Mouse (Mus musculus): ENCODE data around the gene Taar8a. TPM values are rescaled to one million over a fixed set of nuclear protein-coding genes. Genes with fewer than 3 reads are reported as not detected.

The Taar8a gene
- total RNA-seq (2023; ENCODE audit: inconsistent age): not detected in 4 replicates

GRCm38 (mm10) chr10:24076200-24076599, at the start of gene Taar8a:
Taar8a (plus strand) TSS chr10:24076500.

GRCm38 (mm10) chr10:24026922-24027321, 49.4 kb upstream of the Taar8a start, which contains the start of gene Taar7d:
Taar7d (plus strand) TSS chr10:24027222.

GRCm38 (mm10) chr10:24037314-24037713, 39.0 kb upstream of the Taar8a start, which contains the start of gene Taar7e:
Taar7e (plus strand) TSS chr10:24037614.

GRCm38 (mm10) chr10:24049210-24049609, 27.1 kb upstream of the Taar8a start, which contains the start of gene Taar7f:
Taar7f (plus strand) TSS chr10:24049510.

GRCm38 (mm10) chr10:24092194-24092593, 15.9 kb downstream of the Taar8a start, which contains the start of gene Taar8b:
Taar8b (minus strand) TSS chr10:24092294.

GRCm38 (mm10) chr10:24101812-24102211, 25.5 kb downstream of the Taar8a start, which contains the start of gene Taar8c:
Taar8c (minus strand) TSS chr10:24101912.

GRCm38 (mm10) chr10:24109434-24109833, 33.1 kb downstream of the Taar8a start, which contains the start of gene Taar9:
Taar9 (minus strand) TSS chr10:24109534.

Other genes with a start within 250 kb of the Taar8a start
- not detected in 4 replicates for gene Vnn3, start 225.0 kb upstream of the Taar8a start, total RNA-seq (2023; ENCODE audit: inconsistent age)
- not detected in 4 replicates for gene Vnn1, start 181.8 kb upstream of the Taar8a start, total RNA-seq (2023; ENCODE audit: inconsistent age)
- gene Taar1, start 156.1 kb upstream of the Taar8a start, total RNA-seq (2023; ENCODE audit: inconsistent age): not detected in 4 replicates
- not detected in 4 replicates for gene Taar2, start 137.9 kb upstream of the Taar8a start, total RNA-seq (2023; ENCODE audit: inconsistent age)
- not detected in 4 replicates for gene Taar3, start 126.9 kb upstream of the Taar8a start, total RNA-seq (2023; ENCODE audit: inconsistent age)
- gene Taar4, start 116.0 kb upstream of the Taar8a start, total RNA-seq (2023; ENCODE audit: inconsistent age): not detected in 4 replicates
- gene Taar5, start 105.8 kb upstream of the Taar8a start, total RNA-seq (2023; ENCODE audit: inconsistent age): not detected in 4 replicates
- not detected in 4 replicates for gene Taar6, start 90.9 kb upstream of the Taar8a start, total RNA-seq (2023; ENCODE audit: inconsistent age)
- not detected in 4 replicates for gene Taar7a, start 83.0 kb upstream of the Taar8a start, total RNA-seq (2023; ENCODE audit: inconsistent age)
- not detected in 4 replicates for gene Taar7b, start 76.6 kb upstream of the Taar8a start, total RNA-seq (2023; ENCODE audit: inconsistent age)
- gene Taar7d, start 49.3 kb upstream of the Taar8a start, total RNA-seq (2023; ENCODE audit: inconsistent age): not detected in 4 replicates
- not detected in 4 replicates for gene Taar7e, start 38.9 kb upstream of the Taar8a start, total RNA-seq (2023; ENCODE audit: inconsistent age)
- gene Taar7f, start 27.0 kb upstream of the Taar8a start, total RNA-seq (2023; ENCODE audit: inconsistent age): not detected in 4 replicates
- not detected in 4 replicates for gene Taar8b, start 15.8 kb downstream of the Taar8a start, total RNA-seq (2023; ENCODE audit: inconsistent age)
- not detected in 4 replicates for gene Taar8c, start 25.4 kb downstream of the Taar8a start, total RNA-seq (2023; ENCODE audit: inconsistent age)
- not detected in 4 replicates for gene Taar9, start 33.0 kb downstream of the Taar8a start, total RNA-seq (2023; ENCODE audit: inconsistent age)
- 112 to 120 TPM (median 116 TPM) in 4 replicates for gene Stx7, start 72.8 kb downstream of the Taar8a start, total RNA-seq (2023; ENCODE audit: inconsistent age)
- not detected in 4 replicates for gene Moxd1, start 147.0 kb downstream of the Taar8a start, total RNA-seq (2023; ENCODE audit: inconsistent age)

Measured in B cell, adult (primary cell).